Mouse (Mus musculus): Measurements from ENCODE around the gene Ikzf4. TPM values are rescaled to one million over a fixed set of nuclear protein-coding genes. Genes with fewer than 3 reads are reported as not detected.

The Ikzf4 gene
- polyA plus RNA-seq, 1 experiment from 2014 or later = 1.5 TPM

GRCm38 (mm10) chr10:128664808-128665207, 19.0 kb upstream of the Ikzf4 start:
- Histone ChIP-seq H3K9ac (ENCODE audit: low read length) (no peak overlapping the region), H3K4me1 (ENCODE audit: control insufficient read depth, insufficient read depth, low read length) (no peaks in the 10 kb centered on the region), H3K4me2 (ENCODE audit: low read depth, low read length) (no peak overlapping the region), H3K27ac (ENCODE audit: low read length) (no peak overlapping the region), H3K4me3 (ENCODE audit: low read length) (no peak overlapping the region), H3K27me3 (ENCODE audit: control insufficient read depth, insufficient read depth, low read length) (no peaks in the 10 kb centered on the region), H3K36me3 (ENCODE audit: control insufficient read depth, insufficient read depth) (no peaks in the 10 kb centered on the region), H3K9me3 (replicated peaks; ENCODE audit: control insufficient read depth, low read length) (no peaks in the 10 kb centered on the region)
- WGBS = 58% methylated on average over 3 of the region's 3 CpGs
- no peak for ATAC-seq (replicated peaks; ENCODE audit: extremely low read depth, insufficient read depth, low FRiP score)

GRCm38 (mm10) chr10:128663441-128664220, 17.8 kb upstream of the Ikzf4 start:
- no peaks in the 10 kb centered on the region; the same call in 1 of the 2 replicates for H3K27me3 ChIP-seq (ENCODE audit: control insufficient read depth, insufficient read depth, low read length)
- no peaks in the 10 kb centered on the region for H3K4me1 ChIP-seq (ENCODE audit: control insufficient read depth, insufficient read depth, low read length)
- ATAC-seq (replicated peaks; ENCODE audit: extremely low read depth, insufficient read depth, low FRiP score) = no peak
- H3K27ac ChIP-seq (ENCODE audit: low read length) = no peak overlapping the region
- no peaks in the 10 kb centered on the region for H3K36me3 ChIP-seq (ENCODE audit: control insufficient read depth, insufficient read depth)
- no peak overlapping the region for H3K4me3 ChIP-seq (ENCODE audit: low read length)
- H3K9ac ChIP-seq (ENCODE audit: low read length) = no peak overlapping the region
- no peaks in the 10 kb centered on the region for H3K9me3 ChIP-seq (replicated peaks; ENCODE audit: control insufficient read depth, low read length)
- no peak overlapping the region for H3K4me2 ChIP-seq (ENCODE audit: low read depth, low read length)
- WGBS = 47% methylated on average over 5 of the region's 5 CpGs

GRCm38 (mm10) chr10:128662465-128662864, 16.7 kb upstream of the Ikzf4 start:
- no peaks in the 10 kb centered on the region for H3K9me3 ChIP-seq (replicated peaks; ENCODE audit: control insufficient read depth, low read length)
- H3K27me3 ChIP-seq (ENCODE audit: control insufficient read depth, insufficient read depth, low read length) = no peaks in the 10 kb centered on the region; the same call in 1 of the 2 replicates
- H3K36me3 ChIP-seq (ENCODE audit: control insufficient read depth, insufficient read depth) = no peaks in the 10 kb centered on the region
- no peak overlapping the region for H3K27ac ChIP-seq (ENCODE audit: low read length)
- no peak overlapping the region for H3K4me3 ChIP-seq (ENCODE audit: low read length)
- no peak overlapping the region for H3K9ac ChIP-seq (ENCODE audit: low read length)
- no peaks in the 10 kb centered on the region for H3K4me1 ChIP-seq (ENCODE audit: control insufficient read depth, insufficient read depth, low read length)
- H3K4me2 ChIP-seq (ENCODE audit: low read depth, low read length) = no peak overlapping the region
- ATAC-seq (replicated peaks; ENCODE audit: extremely low read depth, insufficient read depth, low FRiP score) = no peak

- H3K4me1 ChIP-seq (ENCODE audit: control insufficient read depth, insufficient read depth, low read length) = peaks cover 3% of the 10 kb centered on the region
- 43% methylated on average over 9 of the region's 9 CpGs for WGBS
- no peak overlapping the region for H3K4me2 ChIP-seq (ENCODE audit: low read depth, low read length)
- H3K9me3 ChIP-seq (replicated peaks; ENCODE audit: control insufficient read depth, low read length) = no peaks in the 10 kb centered on the region
- no peak overlapping the region for H3K27ac ChIP-seq (ENCODE audit: low read length)
- H3K4me3 ChIP-seq (ENCODE audit: low read length) = no peak overlapping the region
- ATAC-seq (replicated peaks; ENCODE audit: extremely low read depth, insufficient read depth, low FRiP score) = no peak
- no peaks in the 10 kb centered on the region; the same call in 1 of the 2 replicates for H3K27me3 ChIP-seq (ENCODE audit: control insufficient read depth, insufficient read depth, low read length)
- H3K36me3 ChIP-seq (ENCODE audit: control insufficient read depth, insufficient read depth) = no peaks in the 10 kb centered on the region
- H3K9ac ChIP-seq (ENCODE audit: low read length) = no peak overlapping the region
Observed at GRCm38 (mm10) chr10:128659490-128659889, 13.7 kb upstream of the Ikzf4 start.

GRCm38 (mm10) chr10:128657844-128658243, 12.1 kb upstream of the Ikzf4 start:
- no peak for ATAC-seq (replicated peaks; ENCODE audit: extremely low read depth, insufficient read depth, low FRiP score)
- WGBS = 58% methylated on average over 9 of the region's 9 CpGs

GRCm38 (mm10) chr10:128656731-128657130, 10.9 kb upstream of the Ikzf4 start:
- Histone ChIP-seq H3K27ac (ENCODE audit: low read length) (no peak overlapping the region), H3K9me3 (replicated peaks; ENCODE audit: control insufficient read depth, low read length) (no peaks in the 10 kb centered on the region), H3K4me1 (ENCODE audit: control insufficient read depth, insufficient read depth, low read length) (peaks cover 3% of the 10 kb centered on the region), H3K4me3 (ENCODE audit: low read length) (no peak overlapping the region), H3K9ac (ENCODE audit: low read length) (no peak overlapping the region), H3K4me2 (ENCODE audit: low read depth, low read length) (no peak overlapping the region), H3K27me3 (ENCODE audit: control insufficient read depth, insufficient read depth, low read length) (no peaks in the 10 kb centered on the region; the same call in 1 of the 2 replicates), H3K36me3 (ENCODE audit: control insufficient read depth, insufficient read depth) (no peaks in the 10 kb centered on the region)
- 83% methylated on average over 1 of the region's 1 CpGs for WGBS
- ATAC-seq (replicated peaks; ENCODE audit: extremely low read depth, insufficient read depth, low FRiP score) = no peak

More at GRCm38 (mm10) chr10:128657844-128658243, 12.1 kb upstream of the Ikzf4 start:
- no peaks in the 10 kb centered on the region for H3K9me3 ChIP-seq (replicated peaks; ENCODE audit: control insufficient read depth, low read length)
- H3K27me3 ChIP-seq (ENCODE audit: control insufficient read depth, insufficient read depth, low read length) = no peaks in the 10 kb centered on the region; the same call in 1 of the 2 replicates
- no peak overlapping the region for H3K9ac ChIP-seq (ENCODE audit: low read length)
- no peak overlapping the region for H3K4me2 ChIP-seq (ENCODE audit: low read depth, low read length)
- peaks cover 3% of the 10 kb centered on the region for H3K4me1 ChIP-seq (ENCODE audit: control insufficient read depth, insufficient read depth, low read length)
- no peak overlapping the region for H3K4me3 ChIP-seq (ENCODE audit: low read length)
- no peaks in the 10 kb centered on the region for H3K36me3 ChIP-seq (ENCODE audit: control insufficient read depth, insufficient read depth)
- no peak overlapping the region for H3K27ac ChIP-seq (ENCODE audit: low read length)

GRCm38 (mm10) chr10:128655254-128655653, 9.5 kb upstream of the Ikzf4 start:
- H3K27me3 ChIP-seq (ENCODE audit: control insufficient read depth, insufficient read depth, low read length) = no peaks in the 10 kb centered on the region; the same call in 1 of the 2 replicates
- H3K27ac ChIP-seq (ENCODE audit: low read length) = no peak overlapping the region
- peaks cover 3% of the 10 kb centered on the region for H3K4me1 ChIP-seq (ENCODE audit: control insufficient read depth, insufficient read depth, low read length)
- no peaks in the 10 kb centered on the region for H3K36me3 ChIP-seq (ENCODE audit: control insufficient read depth, insufficient read depth)
- H3K4me2 ChIP-seq (ENCODE audit: low read depth, low read length) = no peak overlapping the region
- no peaks in the 10 kb centered on the region for H3K9me3 ChIP-seq (replicated peaks; ENCODE audit: control insufficient read depth, low read length)
- H3K9ac ChIP-seq (ENCODE audit: low read length) = no peak overlapping the region
- ATAC-seq (replicated peaks; ENCODE audit: extremely low read depth, insufficient read depth, low FRiP score) = no peak
- H3K4me3 ChIP-seq (ENCODE audit: low read length) = no peak overlapping the region
- WGBS = 48% methylated on average over 3 of the region's 3 CpGs

GRCm38 (mm10) chr10:128653866-128654265, 8.1 kb upstream of the Ikzf4 start:
- Histone ChIP-seq H3K4me1 (ENCODE audit: control insufficient read depth, insufficient read depth, low read length) (peaks cover 3% of the 10 kb centered on the region), H3K9me3 (replicated peaks; ENCODE audit: control insufficient read depth, low read length) (no peaks in the 10 kb centered on the region), H3K4me2 (ENCODE audit: low read depth, low read length) (no peak overlapping the region), H3K27me3 (ENCODE audit: control insufficient read depth, insufficient read depth, low read length) (no peaks in the 10 kb centered on the region), H3K36me3 (ENCODE audit: control insufficient read depth, insufficient read depth) (no peaks in the 10 kb centered on the region), H3K27ac (ENCODE audit: low read length) (no peak overlapping the region), H3K9ac (ENCODE audit: low read length) (no peak overlapping the region; the same call in 1 of the 2 replicates), H3K4me3 (ENCODE audit: low read length) (no peak overlapping the region)
- ATAC-seq (replicated peaks; ENCODE audit: extremely low read depth, insufficient read depth, low FRiP score) = no peak
- 67% methylated on average over 4 of the region's 4 CpGs for WGBS
